28 mouse cellular contexts compared by ENCODE assay signal in genomic region chr5:113932310-113932709, GRCm38 (mm10).
"Had no signal": no experiment of that assay in that cellular context is flagged by ENCODE, and none has a peak within 500 bp of the region (broad histone marks: within the 10 kb centered on the region; RNA-seq: fewer than 3 reads in every experiment).

No protein-coding gene starts in this region.

- H3K36me3 ChIP-seq: embryonic facial prominence, embryonic 10.5 days; embryonic facial prominence, embryonic 15.5 days; forebrain, embryonic 10.5 days; forebrain, embryonic 12.5 days; forebrain, embryonic 15.5 days had no signal

- H3K4me3 ChIP-seq: embryonic facial prominence, embryonic 10.5 days; embryonic facial prominence, embryonic 12.5 days; embryonic facial prominence, embryonic 13.5 days; embryonic facial prominence, embryonic 15.5 days; erythroblast, embryonic 14.5 days; forebrain, embryonic 10.5 days; forebrain, embryonic 12.5 days; forebrain, embryonic 13.5 days; forebrain, embryonic 15.5 days; gastrocnemius, adult 2 months; heart, adult 2 months had no signal

- DNase-seq: cerebellum, adult 2 months; cerebellum, adult 8-10 months; cerebellum, adult 9-10 months; cerebellum, adult 9-11 months; cerebellum, postnatal 10 days; cerebellum, postnatal 14 days; cerebellum, postnatal 25 days; cerebellum, postnatal 36 days; embryo, embryonic 11 days; forebrain, postnatal 0 days; gastrocnemius, adult 2 months; gastrocnemius, postnatal 10 days; gastrocnemius, postnatal 14 days; gastrocnemius, postnatal 25 days; gastrocnemius, postnatal 36 days; heart, adult 18-20 months; heart, adult 2 months had no signal

- H3K27me3 ChIP-seq: embryonic facial prominence, embryonic 12.5 days; embryonic facial prominence, embryonic 13.5 days; embryonic facial prominence, embryonic 15.5 days; forebrain, embryonic 12.5 days; forebrain, embryonic 13.5 days; forebrain, embryonic 15.5 days had no signal

- H3K9me3 ChIP-seq: embryonic facial prominence, embryonic 10.5 days; embryonic facial prominence, embryonic 12.5 days; embryonic facial prominence, embryonic 15.5 days; forebrain, embryonic 12.5 days; forebrain, embryonic 15.5 days had no signal

- H3K4me2 ChIP-seq: embryonic facial prominence, embryonic 12.5 days; embryonic facial prominence, embryonic 13.5 days; embryonic facial prominence, embryonic 15.5 days; forebrain, embryonic 12.5 days; forebrain, embryonic 13.5 days; forebrain, embryonic 15.5 days had no signal

- H3K27ac ChIP-seq: embryonic facial prominence, embryonic 10.5 days; embryonic facial prominence, embryonic 12.5 days; embryonic facial prominence, embryonic 13.5 days; embryonic facial prominence, embryonic 15.5 days; forebrain, embryonic 10.5 days; forebrain, embryonic 12.5 days; forebrain, embryonic 13.5 days; forebrain, embryonic 15.5 days; gastrocnemius, adult 2 months; heart, adult 2 months had no signal

- H3K9ac ChIP-seq: embryonic facial prominence, embryonic 12.5 days; embryonic facial prominence, embryonic 13.5 days; embryonic facial prominence, embryonic 15.5 days; forebrain, embryonic 12.5 days; forebrain, embryonic 13.5 days; forebrain, embryonic 15.5 days; forebrain, postnatal 0 days had no signal

- ATAC-seq: forebrain, embryonic 13.5 days; forebrain, embryonic 14.5 days; forebrain, embryonic 15.5 days; forebrain, embryonic 16.5 days; forebrain, postnatal 0 days had no signal
